Mouse (Mus musculus) activated CD4-positive, CD25-positive, alpha-beta regulatory T cell, adult 4 months (primary cell): ENCODE measurements around the gene Olfr837. TPM values are rescaled to one million over a fixed set of nuclear protein-coding genes. Genes with fewer than 3 reads are reported as not detected.
"Not testable (repeated sequence)": the region's sequence is repeated elsewhere in the genome, so short reads cannot be mapped to it uniquely, and the experiment has no call there.

Experiments used
- ATAC-seq: one replicate; pipeline ENCODE4 v1.8.0; 2017
- polyA plus RNA-seq, 2 experiments: library from polyadenylated mRNA; unstranded; fragments of 100-300 nt; shearing (Covaris generic); gene quantifications; one replicate each; pipeline ENCODE4 v1.2.1; 2017

Olfr837 gene
- under 1 TPM in 1 of 2 experiments, not detected in 1; 0.32 TPM for polyA plus RNA-seq

DNA sequence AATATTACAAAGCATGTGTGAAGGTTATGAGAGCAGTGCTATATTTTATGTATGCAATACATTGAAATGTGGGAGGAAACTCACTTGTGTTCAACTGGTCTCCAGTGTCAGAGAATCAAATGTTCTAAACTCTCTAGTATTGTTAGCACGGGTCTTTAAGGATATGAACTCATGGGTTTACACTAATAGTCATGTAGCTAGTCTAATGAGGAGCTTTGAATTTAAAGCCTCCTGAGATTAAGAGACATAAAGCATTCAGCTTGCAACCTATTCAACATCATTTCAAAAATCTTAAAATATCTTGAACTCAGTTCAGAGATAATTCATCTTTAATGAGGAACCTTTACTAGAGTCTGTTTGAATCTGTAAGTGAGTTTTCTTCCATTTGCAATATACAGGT, at the start of gene Olfr837:
Gene Olfr837, plus strand, starts transcription at position 301 of the 400 bp plus-strand sequence.
- ATAC-seq, result no peak

DNA sequence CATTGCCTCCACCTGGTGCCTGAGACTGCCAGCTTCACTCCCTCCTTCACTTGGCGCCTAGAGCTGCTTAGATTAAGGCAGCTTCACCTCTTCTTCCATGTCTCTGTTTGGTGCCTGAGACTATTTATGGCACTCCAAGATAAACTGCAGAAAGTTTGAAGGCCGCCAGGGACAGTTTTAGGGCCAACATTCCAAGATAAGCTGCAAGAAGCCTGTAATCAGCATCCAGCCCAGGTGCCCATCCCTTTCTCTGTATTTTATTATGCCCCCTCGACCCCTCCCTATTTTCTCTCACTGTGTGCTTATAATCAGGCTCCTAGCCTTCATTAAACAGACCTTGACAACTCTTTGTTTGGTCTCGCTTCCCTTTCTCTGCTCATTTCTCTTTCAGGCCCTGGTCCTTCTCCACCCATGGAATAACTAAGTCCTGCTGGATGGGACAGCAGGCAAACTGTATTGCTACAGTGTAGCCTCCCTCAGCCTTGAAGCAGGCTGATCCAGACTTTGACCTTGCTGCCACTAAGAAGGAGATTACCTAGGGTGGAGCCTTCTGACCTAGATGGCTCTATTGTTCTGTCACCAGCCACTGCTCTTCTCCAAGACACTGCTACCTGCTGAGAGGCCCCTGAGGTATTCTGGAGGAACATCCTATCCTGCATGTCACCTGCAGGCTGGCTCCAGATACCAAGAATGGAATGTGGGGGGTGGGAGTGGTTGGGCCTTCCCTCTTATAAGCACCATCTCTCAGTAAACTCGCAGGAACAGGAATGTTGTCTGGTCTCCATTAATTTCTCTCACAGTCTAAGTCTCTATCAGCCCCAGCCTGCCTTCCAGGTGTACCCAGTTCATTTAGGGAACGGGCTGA, 43.0 kb upstream of the Olfr837 start:
- ATAC-seq, result not testable (repeated sequence)

DNA sequence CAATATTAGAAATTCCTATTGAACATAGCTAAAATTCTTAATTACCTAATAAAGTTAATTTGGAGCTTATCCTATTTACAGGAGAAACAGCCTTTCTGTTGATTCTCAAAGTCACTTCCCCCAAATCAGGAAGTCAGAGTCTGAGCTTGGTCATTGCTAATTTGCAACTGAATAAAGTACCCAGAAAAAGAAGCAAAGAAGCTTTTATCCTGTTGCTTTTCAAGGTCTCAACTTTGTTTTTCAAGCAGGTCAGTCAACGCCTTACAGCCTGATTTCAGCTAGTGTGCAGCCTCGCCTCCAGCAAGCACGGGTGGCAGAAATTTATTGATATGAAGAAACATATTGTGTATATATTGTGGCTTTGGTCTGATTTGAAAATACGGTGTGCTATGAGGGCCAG, 38.8 kb upstream of the Olfr837 start:
- ATAC-seq, result no peak

DNA sequence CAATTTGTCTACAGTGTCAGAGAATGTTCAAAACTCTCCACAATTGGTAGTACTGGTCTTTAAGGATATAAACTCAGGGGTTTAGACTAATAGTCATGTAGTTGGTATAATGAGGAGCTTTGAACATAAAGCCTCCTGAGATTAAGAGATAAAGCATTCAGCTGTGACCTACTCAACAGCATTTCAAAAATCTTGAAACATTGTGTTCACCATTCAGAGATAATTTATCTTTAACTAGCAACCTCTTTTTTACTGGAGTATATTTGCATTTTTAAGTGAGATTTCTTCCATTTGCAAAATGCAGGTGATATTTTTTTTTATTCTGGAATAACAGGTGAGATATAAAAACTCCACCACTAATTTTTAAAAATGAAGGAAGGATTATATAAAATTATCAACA, 16.0 kb upstream of the Olfr837 start, which contains the start of gene Olfr836:
Gene Olfr836, plus strand, starts transcription at position 301 of the 400 bp plus-strand sequence.
- ATAC-seq, result no peak

DNA sequence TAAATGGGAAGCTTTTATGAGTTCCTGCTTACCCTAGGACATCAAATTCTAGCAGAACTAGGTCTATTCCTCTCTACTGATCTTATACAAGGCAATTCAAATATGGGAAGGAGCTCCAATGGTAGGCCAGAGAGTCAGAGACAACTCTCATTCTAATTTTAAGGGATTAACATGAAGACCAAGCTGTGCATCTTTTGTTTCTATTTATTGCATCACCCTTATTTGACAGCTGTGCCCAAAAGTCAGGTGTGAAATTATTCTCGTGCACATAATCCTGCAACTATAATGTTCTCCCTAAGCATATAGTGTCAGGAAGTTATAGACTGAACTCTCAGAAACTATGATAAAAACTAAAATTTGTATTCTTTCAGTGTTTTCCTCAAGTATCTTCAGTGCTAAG, 41.1 kb downstream of the Olfr837 start, which contains the start of gene Olfr839-ps1:
Gene Olfr839-ps1, minus strand, starts transcription at position 101 of the 400 bp plus-strand sequence.
- ATAC-seq, result no peak

Other genes starting within 250 kb of the Olfr837 start
- not detected for gene Olfr832, start 199.2 kb upstream of the Olfr837 start, polyA plus RNA-seq
- gene Olfr834, start 148.3 kb upstream of the Olfr837 start, polyA plus RNA-seq, result not detected
- gene Olfr835, start 103.6 kb upstream of the Olfr837 start, polyA plus RNA-seq, result not detected
- gene Olfr836, start 15.9 kb upstream of the Olfr837 start, polyA plus RNA-seq, result not detected
- gene Olfr839-ps1, start 41.0 kb downstream of the Olfr837 start, polyA plus RNA-seq, result under 1 TPM in 1 of 2 experiments, not detected in 1; 0.04 TPM
- gene Olfr843, start 115.7 kb downstream of the Olfr837 start, polyA plus RNA-seq, result not detected
- gene Olfr844, start 180.0 kb downstream of the Olfr837 start, polyA plus RNA-seq, result not detected
- not detected for gene Olfr845, start 200.1 kb downstream of the Olfr837 start, polyA plus RNA-seq
- not detected for gene Olfr846, start 227.7 kb downstream of the Olfr837 start, polyA plus RNA-seq
- under 1 TPM in 1 of 2 experiments, not detected in 1; 0.19 TPM for gene Olfr847, start 242.4 kb downstream of the Olfr837 start, polyA plus RNA-seq